Mouse (Mus musculus): ENCODE measurements at regions not wholly inside any gene's neighbourhood (a gene's known extent, or its start where the extent isn't known, plus 50 kb on each side); places are given as distances from the start of the nearest gene placed in this dataset.

DNA sequence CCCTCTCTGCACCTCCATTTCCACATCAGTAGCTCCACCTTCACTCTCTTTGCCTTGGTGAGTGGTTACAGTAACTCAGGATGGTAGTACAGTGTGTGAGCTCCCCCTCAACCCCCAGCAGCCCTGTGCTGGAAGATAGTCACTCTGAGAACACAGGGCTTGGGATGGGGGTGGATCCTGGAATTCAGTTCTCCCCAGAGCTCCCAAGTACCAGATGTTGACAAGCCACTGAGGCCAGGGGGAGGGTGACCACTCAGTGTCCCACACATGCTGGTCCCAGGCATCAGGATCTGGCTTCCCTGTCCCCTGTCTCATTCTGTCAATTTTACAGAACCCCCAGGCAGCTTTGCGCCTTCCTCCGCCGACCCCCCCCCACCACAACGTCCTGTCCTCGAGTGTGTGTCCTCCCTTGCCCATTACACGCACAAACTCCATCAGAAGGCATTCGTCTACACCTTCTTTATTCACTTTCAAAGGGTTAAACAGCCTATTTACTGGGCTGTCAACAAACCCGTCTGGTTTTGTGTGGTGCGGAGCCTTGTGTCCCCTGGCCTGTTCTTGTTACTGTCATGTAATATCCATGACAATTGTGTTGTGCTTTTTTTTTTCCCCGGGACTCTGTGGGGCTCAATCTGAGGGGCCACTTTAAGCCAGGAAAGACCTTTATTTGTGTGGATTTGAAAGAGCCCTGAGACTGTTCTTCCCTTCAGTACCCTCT is 194.6 kb upstream of the Irx3 start:
- no peak for DNase-seq

DNA sequence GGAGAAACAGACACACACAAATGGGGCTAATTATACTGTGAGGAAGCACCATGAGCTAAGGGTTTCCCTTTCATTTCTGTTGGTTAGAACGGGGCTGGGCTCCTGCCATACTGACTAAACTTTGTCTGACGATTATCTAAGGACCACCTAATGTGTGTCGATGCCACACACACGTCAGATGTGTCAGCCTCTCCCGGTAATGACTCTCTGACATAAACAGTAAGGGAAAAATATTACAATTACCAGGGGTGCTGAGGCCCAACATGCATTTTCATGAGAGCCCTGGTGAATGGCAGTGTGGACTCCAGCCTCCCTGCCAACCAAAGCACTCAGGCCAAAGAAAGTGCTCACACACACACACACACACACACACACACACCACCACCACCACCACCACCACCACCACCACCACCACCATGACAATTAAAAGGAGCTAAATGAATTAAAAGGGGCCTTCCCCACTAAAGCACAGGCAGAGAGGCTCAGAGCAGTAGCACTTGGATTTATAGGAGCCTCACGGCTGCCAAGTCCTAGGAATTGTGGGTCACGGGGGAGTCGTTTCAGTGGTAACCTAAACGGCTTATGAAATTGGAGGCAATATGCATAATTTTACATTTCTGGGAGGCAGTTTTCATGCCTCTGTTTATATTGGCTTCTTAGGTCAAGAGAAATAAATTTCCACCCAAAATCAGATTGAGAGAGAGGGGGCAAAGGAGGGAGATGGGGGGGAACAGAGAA is 193.7 kb upstream of the Irx3 start:
- DNase-seq, result no peak

DNA sequence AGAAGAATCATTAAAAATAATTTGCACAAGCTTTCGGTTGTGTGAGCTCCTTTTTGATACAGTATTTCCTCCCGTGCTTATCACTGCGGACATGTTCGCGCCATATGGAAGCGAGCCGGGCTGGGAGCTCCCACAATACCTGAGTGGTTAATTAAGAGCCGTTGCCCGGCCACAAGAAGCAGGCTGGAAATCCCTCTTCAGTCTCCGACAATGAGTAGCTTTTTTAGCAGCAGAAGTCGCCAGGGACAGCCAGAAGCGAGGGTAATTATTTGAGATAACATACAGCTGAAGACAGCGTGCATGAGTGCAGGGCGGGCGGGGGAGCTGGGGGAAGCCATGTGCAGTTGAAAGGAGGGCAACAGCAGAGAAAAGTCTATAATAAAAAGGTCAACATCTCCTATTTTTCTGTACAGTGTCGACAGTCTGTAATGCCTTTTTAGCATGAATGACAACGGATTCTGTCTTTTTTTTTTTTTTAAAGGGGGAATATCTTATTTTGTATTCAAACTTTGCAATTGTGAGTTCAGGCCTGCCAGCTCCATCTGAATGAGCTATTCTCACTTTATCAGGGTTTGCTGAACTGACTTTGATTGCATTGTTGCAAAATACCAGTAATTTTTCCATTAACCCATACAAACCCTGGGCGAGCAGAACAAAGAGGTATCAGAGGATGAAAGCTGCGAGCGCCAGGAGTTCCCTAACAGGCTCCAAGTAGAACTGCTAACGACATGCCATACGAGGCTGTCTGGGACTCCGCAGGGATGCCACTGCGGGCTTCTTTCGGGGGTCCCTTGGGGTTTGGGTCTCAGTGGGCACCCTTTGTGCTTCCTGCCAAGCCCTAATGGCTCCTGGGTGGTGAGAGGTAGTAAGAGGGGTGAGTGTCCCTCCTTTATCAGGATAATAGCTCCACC is 189.9 kb upstream of the Irx3 start:
- DNase-seq, result peak; percentile 36 to 46

DNA sequence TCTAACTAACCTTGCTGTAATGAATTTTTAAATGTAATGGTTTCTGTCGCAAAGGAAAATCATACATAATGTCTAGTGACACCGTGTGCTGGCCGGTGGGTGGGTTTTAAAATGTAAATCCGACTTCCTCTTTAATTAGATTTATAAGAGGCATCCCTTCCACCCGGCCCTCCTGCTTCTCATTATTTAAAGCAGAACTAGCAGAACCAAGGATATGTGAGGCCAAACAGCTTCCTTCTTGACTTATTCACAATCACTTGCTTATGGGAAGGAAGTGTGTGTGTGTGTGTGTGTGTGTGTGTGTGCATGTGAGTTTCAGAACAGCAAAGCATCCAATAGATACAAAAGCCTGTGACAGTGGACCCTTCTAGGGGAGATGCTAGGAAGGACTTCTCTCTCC is 189.1 kb upstream of the Irx3 start:
- no peak for DNase-seq

DNA sequence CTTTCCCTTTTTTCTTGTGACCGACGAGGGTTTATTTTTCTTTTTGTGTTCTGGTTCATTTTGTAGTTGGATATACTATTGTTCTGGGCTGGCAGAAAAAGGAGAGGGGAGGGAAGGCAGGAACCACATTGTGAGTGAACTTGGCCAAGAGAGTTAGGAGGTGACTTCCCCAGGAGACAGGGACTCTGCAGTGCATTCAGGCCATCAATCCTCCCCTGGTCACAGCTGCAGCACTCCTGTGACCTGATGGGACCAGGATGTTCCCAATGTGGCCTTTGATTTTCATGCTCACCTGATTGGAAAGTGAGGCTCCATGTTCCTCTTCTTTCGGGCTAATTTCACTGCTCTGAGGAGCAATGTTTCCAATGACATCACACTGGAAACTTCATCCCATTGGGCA is 188.2 kb upstream of the Irx3 start:
- DNase-seq, result no peak

DNA sequence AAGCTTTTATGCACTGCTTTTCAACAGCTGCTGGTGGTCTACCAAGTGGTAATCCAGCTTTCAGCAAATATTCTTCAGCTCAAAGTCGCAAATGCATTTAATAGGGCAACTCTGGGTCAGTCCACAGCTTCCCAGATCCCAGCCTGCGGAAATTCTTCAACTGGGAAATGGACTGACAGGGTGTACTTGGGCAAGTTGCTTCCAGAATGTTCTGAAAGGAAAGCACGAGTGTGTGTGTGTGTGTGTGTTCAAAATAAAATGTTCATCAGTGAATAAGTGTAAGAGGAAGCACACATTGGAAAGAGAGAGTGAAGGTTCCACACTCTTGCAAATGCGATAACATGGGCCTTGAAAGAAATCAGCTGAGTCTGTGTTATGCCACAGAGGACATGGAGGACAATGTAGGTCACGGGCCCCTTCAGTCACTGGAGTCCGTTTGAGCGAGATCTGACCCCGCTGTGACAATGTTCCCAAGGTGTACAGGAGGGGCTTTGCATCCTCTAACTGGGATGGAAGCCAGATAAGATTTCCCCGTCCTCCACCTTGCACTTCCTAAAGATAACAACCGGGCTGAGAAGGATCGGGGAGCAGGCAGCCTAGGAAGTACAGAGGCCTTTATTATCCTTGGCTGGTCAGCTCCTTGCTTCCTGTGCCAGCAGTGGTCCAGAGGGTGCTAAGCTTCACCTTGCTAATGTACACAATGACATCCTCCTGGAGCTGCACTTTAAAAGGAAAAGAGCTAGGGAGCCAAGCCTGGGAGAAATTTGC is 187.2 kb upstream of the Irx3 start:
- no peak for DNase-seq

DNA sequence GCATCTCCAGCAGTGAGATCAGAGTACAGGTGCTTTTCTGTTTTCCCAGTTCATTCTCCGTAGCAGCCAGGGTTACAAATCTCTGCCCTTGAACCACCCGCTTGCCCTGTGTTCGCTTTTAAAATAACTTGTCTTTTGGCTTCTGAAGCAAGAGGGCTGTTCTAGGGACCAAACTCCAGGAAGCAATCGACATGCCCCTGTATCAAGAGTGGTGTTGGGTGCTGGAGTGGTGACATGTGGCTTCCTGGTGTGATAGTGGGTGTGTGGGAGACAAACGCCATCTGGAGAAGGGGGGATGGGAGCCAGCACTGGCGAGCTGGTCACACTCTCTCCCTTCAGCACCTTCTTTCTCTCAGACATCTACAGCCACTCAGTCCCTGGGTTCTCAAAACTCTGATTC is 186.0 kb upstream of the Irx3 start:
- no peak for DNase-seq

DNA sequence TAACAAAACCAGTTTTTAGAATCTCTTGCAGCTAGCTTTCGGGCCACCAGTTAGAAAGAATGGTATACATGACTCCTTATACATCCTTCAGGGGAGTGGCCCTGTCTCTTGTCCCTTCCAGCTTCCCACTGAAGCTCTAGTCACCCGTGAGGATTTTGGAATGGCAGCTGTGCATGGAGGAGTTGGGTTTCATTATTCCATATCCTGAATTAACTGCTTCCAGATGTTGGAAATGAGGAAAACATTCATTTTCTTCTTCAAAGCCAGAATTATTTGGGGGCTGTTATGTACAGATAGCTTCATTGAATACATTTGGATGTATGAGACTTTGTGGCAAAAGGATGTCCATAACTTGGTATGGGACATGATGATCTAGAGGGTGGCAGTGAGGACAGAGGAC is 181.3 kb upstream of the Irx3 start:
- no peak for DNase-seq

DNA sequence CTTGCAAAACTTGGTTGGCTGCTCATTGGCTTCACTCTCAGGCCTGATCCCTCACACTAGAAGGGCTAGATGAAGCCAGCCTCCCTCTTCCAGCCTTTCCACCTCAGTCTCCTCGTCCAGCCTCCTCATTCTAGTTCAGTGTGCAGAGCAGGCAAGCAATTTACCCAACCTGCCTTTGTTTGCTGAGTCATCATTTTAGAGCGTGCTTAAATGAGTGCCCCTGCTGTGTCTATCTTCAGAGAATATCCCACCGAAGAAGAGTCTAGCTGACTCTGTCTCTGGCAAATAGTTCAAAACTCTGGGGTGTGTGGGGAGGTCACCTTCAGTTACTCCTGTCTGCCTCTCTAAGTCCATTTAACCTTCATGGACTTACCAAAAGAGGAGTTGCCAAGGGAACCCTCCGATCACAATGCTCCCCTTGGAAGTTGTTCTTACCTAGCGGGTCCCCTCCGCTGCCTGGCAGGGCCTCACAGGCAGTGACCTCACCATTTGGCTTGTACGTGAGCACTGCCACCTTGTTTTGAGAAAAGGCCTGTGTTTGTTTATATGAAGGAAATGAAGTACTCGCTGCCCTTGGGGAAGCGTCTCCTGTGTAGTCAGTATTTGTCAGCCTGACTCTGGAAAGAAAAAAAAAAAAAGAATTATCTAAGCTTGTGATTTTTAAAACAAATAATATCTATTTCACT is 175.2 kb upstream of the Irx3 start:
- DNase-seq, result no peak

DNA sequence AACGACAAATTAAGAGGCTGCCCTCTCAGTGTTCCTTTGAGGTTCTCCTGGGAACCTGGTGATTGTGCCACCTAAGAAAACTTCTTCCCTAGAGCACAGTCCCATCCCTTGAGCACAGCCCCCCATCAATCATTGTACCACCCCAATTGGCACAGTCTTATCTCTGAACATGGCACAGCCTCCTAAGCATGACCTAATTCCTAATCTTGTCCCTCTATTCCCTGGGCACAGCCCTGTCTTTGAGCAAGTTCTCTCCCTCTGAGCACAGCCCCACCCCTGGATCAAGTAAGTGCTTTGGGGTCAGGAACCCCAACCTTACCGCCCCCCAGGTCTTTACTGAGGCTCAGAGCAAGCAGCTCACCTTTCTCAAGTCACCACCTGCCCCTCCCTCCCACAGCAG is 173.6 kb upstream of the Irx3 start:
- no peak for DNase-seq

DNA sequence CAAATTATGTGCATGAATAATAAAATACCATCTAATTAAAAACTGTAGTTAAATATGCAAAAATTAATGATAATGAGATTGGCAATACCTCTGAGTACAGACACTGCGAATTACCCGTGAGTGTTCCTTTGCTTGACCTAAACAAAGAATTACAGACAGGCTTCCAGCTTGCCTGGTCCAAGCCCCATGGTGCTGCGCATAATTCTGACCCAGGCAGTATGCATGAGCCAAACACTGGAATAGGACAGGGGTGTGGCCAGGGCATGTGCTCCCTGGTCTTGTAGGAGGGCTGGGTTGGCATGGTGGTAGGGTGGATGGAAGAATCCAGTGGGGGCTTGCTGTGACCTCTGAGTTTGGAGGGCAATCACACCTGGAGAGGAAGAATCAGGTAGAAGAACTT is 172.8 kb upstream of the Irx3 start:
- DNase-seq, result no peak

DNA sequence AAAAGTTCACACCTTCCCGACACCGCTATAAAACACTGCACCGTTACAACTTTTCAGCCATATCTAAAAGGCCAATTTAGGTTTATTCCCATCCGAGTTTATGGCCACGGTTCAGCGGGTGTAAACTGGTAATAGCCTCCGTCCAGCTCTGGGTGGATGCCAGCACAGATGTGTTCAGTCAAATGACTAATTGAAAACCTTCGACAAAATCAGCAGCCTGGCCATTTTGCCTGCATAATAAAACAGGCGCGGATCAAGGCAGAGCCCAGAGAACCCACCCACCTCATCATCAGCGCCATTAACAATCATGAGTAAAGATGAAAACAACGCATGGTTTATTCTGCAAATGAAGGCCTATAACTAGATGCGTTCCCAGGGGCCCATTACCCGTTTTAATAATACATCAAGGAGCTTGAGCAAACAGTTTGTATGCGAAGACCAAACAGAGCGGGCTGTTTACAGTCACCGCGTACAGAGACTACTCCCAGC is 172.1 kb upstream of the Irx3 start:
- DNase-seq, result no peak

DNA sequence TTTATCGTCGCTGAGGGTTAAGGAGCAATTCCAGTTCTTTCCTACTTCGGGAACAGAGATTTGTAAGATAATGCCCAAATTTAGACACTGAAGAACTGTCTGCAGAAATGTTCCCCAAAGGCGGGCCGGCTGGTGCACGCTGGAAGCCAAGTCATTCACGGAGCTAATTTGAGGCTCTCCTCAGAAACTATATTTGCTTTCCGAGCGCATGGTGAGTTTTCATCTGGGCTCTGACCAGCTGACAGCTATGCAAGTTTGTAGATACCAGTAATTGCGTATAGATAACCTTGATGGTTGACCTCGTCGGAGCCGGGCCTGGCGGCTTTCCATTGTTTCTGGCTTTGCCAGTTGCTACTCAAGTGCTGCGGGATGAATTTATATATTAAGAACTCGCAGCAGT is 165.5 kb upstream of the Irx3 start:
- no peak for DNase-seq

DNA sequence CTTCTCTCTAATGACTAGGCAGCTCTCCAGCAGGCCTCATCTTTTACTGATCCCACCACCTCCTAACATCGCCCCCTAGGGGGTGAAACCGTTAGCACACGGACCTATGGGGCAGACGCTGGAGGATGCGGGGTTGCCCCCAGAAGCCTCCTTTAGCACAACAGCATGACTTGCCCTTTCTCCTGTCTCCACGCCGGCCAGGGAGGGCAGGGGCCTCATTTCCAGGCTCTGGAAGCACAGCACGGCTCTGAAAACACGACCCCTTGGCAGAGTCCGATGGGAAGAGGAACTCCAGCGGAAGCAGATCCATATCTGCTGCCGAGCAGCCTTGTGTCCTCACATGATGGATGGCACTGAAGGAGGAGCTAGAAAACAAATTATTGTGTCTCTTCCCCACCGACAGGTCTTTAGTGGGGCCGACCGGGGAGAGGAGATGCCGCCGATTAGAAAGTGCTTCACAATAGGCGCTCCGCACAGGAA is 165.1 kb upstream of the Irx3 start:
- peak; percentile 33 to 58 for DNase-seq

DNA sequence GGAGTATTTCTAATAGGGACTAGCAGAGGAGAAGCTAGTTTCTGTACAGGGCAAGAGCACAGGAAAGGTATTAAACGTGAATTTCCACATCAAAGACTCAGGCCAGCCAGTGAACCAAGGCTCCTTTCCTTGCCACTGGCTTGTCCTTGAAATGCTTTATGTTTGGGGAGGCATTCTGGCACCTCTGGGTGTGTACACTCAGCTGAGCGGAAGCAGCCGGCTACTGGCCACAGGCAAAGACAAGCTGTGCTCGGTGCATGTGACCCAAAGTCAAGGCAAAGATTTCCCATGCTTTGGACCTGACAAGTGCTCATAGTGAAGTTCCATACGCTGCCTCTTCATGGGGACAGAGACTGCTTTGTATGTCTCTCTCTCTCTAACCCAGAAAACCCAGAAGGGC is 159.8 kb upstream of the Irx3 start:
- DNase-seq, result no peak

DNA sequence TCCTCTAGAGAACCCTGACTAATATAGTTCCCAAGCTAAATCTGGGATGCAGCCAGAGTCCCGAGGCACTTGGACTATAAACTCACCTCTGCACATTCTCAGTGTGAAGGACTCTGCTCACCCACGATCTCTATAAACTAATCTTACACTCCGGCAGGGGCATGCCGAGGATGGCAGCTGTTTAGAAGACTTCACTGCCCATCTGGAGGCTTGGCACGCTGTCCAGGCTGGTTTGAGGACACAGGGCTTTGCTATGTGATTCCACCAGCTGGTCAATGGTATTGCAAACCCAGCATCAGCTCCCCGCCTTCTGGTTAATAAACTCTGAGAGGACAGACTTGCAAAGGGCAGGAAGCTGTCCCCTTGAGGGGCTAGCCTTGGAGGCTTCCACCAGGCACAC is 153.3 kb upstream of the Irx3 start:
- peak; percentile 53 to 67 for DNase-seq

DNA sequence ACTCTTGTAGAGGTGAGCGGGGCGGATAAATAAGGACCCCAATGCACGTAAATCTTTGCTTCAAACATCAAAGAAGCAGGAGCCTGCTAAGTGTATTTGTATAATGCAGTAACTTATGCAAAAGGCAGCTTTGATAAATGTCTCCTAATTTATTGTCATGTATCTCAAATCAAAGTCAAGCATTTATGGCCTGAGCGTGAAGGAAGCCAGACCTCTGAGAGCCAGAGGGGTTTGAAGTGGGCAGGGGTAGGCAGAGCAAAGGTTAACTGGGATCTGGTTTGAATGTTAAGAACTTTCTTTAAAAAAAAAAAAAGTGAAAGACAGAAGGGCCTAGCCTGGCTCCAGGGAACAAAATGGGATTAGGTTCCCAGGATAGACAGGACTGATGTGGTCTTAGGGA is 151.1 kb upstream of the Irx3 start:
- no peak for DNase-seq

DNA sequence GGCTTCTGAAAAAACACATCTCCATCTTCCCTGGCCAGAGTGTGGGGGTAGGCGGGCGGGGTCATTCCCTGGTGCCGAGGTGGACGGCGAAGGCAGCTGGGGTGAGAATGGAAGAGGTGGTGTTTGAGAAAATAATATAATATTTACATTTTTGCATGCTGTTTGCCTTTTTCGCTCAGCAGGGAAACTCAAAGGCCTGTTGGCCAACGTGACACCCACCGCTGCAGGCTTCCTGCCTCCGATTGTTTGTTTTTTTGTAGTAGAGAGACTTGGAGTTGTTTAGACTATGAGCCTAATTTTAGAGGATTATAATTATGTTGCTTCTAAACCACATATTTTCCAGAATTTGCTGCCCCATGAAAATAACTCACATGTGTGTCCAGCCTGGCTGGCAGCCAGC is 147.2 kb upstream of the Irx3 start:
- no peak for DNase-seq

DNA sequence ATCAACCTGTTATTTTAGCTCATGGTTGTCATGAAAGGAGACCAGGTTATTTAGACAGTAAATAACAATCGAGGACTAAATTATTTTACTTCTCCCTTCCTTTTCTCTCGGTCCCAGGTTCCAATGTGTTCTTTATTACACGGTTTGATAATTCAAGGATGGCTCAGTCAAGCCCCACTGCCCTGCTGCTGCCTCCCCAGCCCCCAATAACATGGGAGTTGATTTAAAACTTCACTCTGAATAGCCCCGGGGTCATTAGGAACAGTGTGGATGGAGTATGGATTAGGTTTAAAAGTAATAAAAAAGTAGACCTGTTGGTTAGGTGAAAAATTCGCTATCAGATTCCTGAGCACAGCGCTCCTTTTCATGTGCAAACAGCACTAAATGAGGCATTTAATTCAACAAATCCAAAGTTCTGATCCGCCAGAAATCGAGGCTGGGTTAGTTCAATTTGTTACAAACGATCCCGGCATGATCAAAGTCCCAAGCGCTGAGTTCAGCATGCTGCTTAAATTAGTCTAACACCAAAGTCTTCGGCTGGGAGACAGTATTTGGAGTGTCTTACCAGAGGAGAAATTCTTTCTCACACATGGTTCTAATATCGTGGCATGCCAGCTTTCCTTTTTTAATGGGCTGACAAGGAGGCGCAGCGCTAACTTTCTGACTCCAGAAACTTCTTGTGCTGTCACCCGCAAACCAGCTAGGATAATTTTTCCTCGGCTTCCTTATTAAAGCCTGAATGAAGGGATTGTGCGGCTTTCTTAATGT is 146.5 kb upstream of the Irx3 start:
- DNase-seq, result no peak

DNA sequence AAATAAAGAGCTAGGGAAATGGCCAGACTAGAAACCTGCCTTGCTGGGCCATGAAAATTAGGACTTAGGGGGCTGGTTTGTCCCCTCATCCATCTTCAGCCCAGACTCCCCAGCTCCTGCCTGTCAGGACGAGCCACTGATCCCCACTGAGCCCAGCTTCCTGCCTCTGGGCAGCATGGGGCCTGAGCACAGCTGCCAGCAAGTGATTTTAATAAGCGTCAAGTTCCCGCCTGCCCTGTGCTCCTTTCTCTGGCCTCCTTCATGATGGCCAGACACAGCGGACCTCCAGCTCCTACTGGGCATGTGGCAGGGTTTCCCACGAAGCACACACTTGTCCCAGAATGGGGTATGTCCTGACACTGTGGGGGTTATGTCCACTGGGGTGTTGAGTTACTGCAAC is 139.1 kb upstream of the Irx3 start:
- DNase-seq, result no peak

DNA sequence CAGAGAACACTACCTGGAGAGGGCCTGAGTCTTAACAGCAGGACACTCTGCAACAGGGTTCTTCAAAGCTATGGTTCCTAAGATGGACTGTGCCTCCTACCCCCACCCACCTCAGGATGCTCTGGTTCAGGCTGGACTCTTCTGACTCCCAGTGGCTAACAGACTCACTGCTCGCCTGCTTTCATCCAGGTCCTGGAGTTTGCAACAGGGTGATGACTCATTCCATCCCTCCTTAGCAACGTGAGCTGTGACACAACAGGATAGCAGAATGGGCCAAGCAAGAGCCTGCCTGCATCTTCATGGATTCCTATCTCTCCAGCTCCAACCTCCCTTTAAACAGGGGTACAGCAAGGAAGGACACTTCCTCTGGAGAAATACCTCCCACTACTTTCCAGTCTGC is 135.4 kb upstream of the Irx3 start:
- no peak for DNase-seq

Measured in cerebellum, postnatal 14 days (tissue).